Mouse (Mus musculus) lung, postnatal 36 days (tissue): ENCODE results near the gene Pakap.

ENCODE experiments used
- DNase-seq: peaks from one replicate; pipeline ENCODE4 v3.0.0; 2022; ENCODE audit warnings: mixed read lengths

Pakap gene

GRCm38 (mm10) chr4:57574646-57575045, 6.7 kb downstream of the Pakap start:
- DNase-seq, result no peak

GRCm38 (mm10) chr4:57575686-57576085, 7.7 kb downstream of the Pakap start:
- no peak for DNase-seq

- DNase-seq, result no peak
These were observed 8.1 kb downstream of the Pakap start for GRCm38 (mm10) chr4:57576095-57576494.

GRCm38 (mm10) chr4:57579683-57580082, 11.7 kb downstream of the Pakap start:
- no peak for DNase-seq

GRCm38 (mm10) chr4:57585281-57585800, 17.4 kb downstream of the Pakap start:
- peak; percentile 49 for DNase-seq

- DNase-seq, result no peak
These were observed 19.1 kb downstream of the Pakap start for GRCm38 (mm10) chr4:57586933-57587658.

GRCm38 (mm10) chr4:57588356-57588755, 20.4 kb downstream of the Pakap start:
- no peak for DNase-seq

GRCm38 (mm10) chr4:57592751-57593150, 24.8 kb downstream of the Pakap start:
- DNase-seq, result no peak

- no peak for DNase-seq
These were observed 32.0 kb downstream of the Pakap start for GRCm38 (mm10) chr4:57599946-57600345.

GRCm38 (mm10) chr4:57600685-57601457, 32.9 kb downstream of the Pakap start:
- DNase-seq, result peak; percentile 38

- peak; percentile 49 for DNase-seq
These were observed 33.5 kb downstream of the Pakap start for GRCm38 (mm10) chr4:57601458-57601835.

- DNase-seq, result peak; percentile 20
These were observed 34.1 kb downstream of the Pakap start for GRCm38 (mm10) chr4:57601903-57602617.

GRCm38 (mm10) chr4:57606258-57606657, 38.3 kb downstream of the Pakap start:
- peak; percentile 19 for DNase-seq

GRCm38 (mm10) chr4:57607247-57607942, 39.4 kb downstream of the Pakap start:
- peak; percentile 92 for DNase-seq

GRCm38 (mm10) chr4:57611303-57612077, 43.5 kb downstream of the Pakap start:
- DNase-seq, result peak; percentile 55

GRCm38 (mm10) chr4:57612716-57613115, 44.7 kb downstream of the Pakap start:
- DNase-seq, result no peak

GRCm38 (mm10) chr4:57614686-57615085, 46.7 kb downstream of the Pakap start:
- no peak for DNase-seq

GRCm38 (mm10) chr4:57618743-57619142, 50.8 kb downstream of the Pakap start:
- DNase-seq, result no peak

GRCm38 (mm10) chr4:57622816-57623215, 54.8 kb downstream of the Pakap start:
- no peak for DNase-seq

- DNase-seq, result no peak
These were observed 56.8 kb downstream of the Pakap start for GRCm38 (mm10) chr4:57624819-57625218.

- DNase-seq, result no peak
These were observed 57.3 kb downstream of the Pakap start for GRCm38 (mm10) chr4:57625306-57625705.

- DNase-seq, result no peak
These were observed 57.8 kb downstream of the Pakap start for GRCm38 (mm10) chr4:57625756-57626155.
